Mouse (Mus musculus): ENCODE measurements around the gene Camta1.

Camta1 gene

GRCm38 (mm10) chr4:151732668-151733067 is 129.0 kb downstream of the Camta1 start:
- DNase-seq: no peak

DNA sequence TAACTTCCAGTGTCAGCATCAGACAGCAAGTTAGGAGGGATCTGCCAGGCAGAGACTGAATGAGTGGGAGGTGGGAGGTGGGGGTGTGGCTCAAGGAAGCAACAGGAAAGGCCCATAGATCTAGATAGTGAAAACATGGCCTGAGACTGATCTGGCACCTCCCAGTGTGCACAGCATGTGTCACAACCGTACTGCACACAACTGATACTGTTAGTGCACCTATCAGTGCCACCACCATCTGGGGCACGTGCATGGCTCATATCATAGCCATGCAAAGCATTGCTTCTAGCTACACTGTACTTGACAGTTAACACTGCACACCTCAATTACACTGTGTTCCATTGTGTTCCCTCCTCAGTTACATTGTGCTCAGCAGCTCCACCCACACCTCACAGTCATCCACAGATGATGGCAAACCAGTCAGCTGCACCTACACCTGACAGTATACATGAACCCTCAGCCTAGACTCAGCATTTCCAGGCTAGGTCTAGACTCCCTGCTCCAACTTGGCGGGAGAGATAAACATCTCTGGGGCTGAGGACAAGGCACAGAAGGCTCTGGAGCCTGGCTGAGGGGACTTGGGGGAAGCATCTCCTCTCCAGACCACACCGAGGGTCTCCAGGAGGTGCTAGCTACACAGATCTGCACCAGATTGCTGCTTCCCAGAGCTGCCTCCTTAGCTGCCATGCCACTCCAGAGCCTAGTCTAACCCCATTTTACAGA is 131.5 kb downstream of the Camta1 start:
- DNase-seq: no peak

GRCm38 (mm10) chr4:151729116-151729515 is 132.6 kb downstream of the Camta1 start:
- no peak for DNase-seq

DNA sequence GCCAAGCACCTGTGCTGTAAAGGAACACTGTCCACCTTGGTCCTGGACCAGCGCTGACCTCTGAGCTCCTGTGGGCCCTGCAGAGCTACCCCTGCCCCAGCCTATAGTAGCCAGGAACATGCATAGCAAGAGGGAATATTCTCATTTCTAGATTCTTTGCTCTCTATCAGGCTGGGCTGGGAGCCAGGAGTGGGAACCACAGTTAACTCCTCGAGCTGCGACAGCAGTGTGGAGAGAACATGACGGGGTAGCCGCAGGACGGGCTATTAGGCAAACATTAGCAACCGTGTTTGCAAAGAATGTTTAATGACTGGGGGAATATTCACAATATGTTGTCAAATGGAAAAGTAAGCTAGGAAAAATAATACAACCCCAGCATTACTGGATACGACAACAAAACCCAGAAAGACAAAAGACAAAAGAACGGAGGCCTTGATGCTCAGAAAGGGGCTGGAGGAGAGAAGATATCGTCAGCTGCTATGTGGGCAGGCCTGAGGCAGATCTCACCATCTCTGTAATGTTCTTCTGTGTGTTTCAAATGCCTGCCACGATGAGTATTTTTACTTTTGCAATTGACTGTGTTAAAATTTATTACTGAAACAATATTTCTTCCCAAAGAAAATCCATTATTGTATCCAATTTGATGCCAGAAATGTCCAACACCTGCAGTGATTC is 133.1 kb downstream of the Camta1 start:
- DNase-seq: peak; percentile 39 to 46

- no peak for DNase-seq
Observed at GRCm38 (mm10) chr4:151726396-151726795, 135.3 kb downstream of the Camta1 start.

GRCm38 (mm10) chr4:151724897-151725296 is 136.8 kb downstream of the Camta1 start:
- no peak for DNase-seq

- no peak for DNase-seq
Observed at GRCm38 (mm10) chr4:151720722-151721467, 140.8 kb downstream of the Camta1 start.

DNA sequence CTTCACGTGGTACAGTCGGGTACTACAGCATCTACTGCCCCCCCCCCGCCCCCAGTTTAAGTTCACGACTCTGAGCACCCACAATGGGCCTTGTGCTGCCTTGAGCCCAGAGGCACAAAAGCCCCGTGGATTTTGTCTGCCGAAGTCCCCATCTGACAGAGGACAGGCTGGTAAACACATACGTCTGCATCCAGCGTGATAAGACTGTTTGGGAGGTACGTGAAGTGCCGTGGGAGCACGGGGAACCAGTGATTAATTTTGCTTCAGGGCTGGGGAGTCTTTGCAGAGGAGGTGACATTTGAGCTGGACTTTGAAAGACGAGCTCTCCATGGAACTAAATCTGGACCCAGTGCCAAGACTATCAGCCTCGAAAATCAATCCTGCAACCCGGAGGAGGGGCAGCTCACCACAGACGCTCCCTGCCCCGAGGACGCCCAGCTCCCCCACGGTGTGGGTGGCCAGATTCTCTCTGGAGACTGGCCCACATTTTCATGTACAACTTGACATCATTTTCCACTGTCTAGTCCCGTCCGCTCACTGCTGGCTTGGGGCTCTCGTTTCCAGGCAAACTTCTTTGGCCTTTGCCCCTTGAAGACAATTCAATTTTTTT is 142.7 kb downstream of the Camta1 start:
- no peak for DNase-seq

GRCm38 (mm10) chr4:151717864-151718263 is 143.8 kb downstream of the Camta1 start:
- DNase-seq: no peak

GRCm38 (mm10) chr4:151713714-151714113 is 148.0 kb downstream of the Camta1 start:
- DNase-seq: no peak

DNA sequence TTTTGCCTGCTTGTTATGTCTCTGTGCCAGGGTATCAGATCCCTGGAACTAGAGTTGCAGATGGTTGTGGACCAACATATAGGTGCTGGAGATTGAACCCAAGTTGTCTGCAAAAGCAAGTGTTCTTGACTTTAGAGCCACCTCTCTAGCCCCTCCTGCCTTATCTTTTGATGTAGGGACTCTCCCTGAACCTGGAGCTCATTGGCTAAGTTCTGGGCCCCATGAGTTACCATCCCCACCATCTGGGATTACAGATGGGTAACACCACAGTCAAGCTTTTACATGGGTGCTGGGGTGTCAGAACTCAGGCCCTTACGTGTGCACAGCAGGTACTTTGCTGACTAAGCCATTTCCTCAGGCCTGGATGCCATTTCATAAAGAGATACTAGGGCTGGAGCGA is 150.3 kb downstream of the Camta1 start:
- no peak for DNase-seq

DNA sequence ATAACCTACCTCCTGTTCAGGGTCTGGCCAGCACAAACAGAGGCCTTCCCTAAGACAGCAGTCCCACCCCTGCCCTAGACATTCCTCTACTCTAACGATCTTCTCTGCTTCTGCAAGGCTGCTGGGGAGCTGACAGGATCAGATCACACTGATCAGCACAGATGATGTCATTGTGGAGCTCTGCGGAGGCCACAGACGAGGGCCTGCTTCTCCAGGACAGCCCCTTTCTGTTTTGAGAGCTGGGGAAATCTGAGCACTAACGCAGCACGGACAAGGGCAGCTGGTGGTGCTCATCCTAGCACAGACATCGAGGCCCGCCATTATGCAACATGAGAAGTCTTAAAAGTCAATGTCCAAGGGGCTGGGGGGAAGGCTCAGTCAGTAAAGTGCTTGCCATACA is 151.2 kb downstream of the Camta1 start:
- DNase-seq: no peak

GRCm38 (mm10) chr4:151709269-151709668 is 152.4 kb downstream of the Camta1 start:
- no peak for DNase-seq

DNA sequence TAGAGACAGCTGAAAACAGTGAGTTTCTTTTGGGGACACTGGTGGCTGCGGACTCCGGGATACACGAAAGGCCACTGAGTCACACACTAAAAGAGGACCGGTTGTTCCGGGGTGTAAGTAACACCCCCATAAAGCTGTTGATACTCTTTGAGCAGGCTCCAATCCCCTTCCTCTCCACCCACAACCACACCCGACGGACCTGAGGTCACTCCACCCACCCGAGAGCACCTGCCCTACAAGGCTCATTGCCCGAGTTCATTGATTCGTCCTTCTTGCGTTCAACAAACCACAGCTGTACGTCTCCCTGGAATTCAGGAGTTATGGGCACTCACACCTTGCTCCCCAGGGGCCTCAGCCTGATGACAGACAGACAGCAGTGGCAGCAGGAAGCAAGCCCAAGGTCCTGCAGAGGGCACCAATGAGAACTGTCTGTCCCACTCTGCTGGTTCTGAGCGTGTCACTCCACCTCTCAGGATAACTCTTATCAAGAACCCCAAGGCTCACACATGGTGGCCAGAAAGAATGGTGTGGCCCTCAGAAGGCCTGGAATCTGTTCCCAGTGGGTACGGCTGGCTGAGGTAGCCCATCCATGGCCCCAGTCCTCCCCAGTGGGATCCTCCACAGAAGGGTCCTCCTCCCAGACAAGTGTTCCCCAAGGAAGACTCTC is 158.5 kb downstream of the Camta1 start:
- no peak for DNase-seq

- no peak for DNase-seq
Observed at GRCm38 (mm10) chr4:151702463-151702862, 159.2 kb downstream of the Camta1 start.

DNA sequence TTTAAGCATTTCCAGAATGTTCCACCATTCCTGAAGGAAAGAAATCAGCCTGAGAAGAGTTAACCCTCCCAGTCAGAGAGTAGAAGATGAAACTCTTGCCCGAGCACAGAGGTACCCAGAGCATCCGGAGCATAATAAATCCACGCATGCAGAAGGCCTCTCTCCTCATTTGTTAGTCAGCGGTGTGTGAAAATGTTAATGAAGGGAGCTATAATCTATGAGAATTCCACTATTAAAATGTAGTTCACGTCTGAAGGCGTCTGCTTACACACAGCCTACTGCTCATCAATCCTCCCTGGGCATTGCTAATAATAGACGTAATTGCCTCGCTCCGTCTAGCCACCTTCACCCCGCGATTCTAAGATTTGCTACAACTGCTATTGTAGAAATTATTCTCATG is 165.7 kb downstream of the Camta1 start:
- DNase-seq: no peak

DNA sequence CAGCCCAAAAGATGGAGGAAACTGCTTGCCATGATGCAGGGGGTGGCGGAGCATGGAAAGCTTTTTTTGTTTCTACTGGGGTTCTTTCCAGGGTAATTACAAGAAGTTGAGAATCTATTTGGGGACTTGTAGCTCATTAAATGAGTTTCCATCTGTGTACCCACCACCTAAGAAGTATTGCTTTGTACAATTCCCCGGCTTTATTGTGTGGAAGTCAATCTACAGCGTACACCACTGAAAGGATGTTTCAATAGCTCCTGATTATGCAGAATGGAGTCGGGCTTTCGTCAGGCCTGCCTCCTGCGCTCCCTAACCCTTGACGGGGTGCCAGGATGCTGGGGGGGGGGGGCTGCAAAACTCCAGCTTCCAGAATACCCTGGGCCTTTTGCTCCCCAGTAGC is 167.1 kb downstream of the Camta1 start:
- no peak for DNase-seq

DNA sequence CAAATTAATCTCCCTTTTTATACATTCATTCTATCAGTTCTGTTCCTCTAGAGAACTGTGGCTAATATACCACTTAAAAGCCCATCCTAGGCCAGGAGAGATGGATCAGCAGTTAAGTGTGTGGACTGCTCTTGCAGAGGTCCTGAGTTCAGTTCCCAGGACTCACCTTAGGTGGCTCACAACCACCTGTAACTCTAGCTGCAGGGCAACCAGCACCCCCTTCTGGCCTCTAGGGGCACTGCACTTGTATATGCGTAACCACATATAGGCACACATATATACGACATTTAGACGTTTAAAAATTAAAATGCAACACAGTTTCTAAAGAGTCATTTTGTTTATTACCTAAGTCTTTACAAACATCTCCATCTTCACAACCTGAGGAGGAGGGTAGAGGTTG is 167.6 kb downstream of the Camta1 start:
- DNase-seq: peak; percentile 34 to 42

DNA sequence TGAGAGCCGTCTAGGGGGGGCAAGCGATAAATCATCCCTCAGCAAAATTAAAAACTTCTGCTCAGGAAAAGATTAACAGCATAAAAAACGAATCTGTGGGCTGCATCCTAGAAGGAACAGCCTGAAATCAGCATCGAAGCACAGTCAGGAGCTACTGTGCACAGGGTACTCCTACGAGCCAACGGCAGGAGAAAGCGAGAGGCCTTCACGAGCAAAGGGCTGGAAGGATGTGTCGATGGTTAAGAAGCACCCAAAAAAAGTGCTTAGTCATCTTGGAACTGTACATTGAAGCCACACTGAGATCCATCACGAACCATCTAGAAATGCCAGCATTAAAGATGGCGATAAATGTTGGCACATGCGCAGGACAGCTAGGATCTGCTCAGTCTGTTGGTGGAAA is 171.6 kb downstream of the Camta1 start:
- no peak for DNase-seq

GRCm38 (mm10) chr4:151688206-151688605 is 173.5 kb downstream of the Camta1 start:
- DNase-seq: peak; percentile 66 to 74

DNA sequence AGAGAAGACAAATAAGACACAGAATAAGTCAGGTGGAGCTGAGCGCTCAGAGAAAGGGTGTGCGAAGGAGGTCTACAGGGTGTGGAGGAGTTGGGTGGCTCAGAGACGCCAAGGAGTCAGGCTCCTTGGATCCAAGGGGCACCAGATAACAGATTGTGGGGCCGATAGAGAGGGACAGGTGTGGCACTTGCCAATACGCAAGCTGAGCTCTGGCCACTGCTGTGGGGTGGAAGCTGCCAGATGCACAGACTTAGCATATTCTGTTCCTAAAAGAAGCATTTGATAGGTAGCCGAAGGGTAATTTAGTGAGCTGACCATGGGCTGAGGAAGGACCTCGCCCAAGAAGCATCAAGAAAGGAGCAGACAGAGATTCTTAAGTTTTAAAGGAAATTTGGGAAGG is 177.1 kb downstream of the Camta1 start:
- DNase-seq: peak; percentile 57 to 71

GRCm38 (mm10) chr4:151682831-151683488 is 178.7 kb downstream of the Camta1 start:
- DNase-seq: peak in 1 of 2 experiments; percentile 28
